Mouse (Mus musculus): ENCODE results near the gene Trex1.

Trex1 gene

DNA sequence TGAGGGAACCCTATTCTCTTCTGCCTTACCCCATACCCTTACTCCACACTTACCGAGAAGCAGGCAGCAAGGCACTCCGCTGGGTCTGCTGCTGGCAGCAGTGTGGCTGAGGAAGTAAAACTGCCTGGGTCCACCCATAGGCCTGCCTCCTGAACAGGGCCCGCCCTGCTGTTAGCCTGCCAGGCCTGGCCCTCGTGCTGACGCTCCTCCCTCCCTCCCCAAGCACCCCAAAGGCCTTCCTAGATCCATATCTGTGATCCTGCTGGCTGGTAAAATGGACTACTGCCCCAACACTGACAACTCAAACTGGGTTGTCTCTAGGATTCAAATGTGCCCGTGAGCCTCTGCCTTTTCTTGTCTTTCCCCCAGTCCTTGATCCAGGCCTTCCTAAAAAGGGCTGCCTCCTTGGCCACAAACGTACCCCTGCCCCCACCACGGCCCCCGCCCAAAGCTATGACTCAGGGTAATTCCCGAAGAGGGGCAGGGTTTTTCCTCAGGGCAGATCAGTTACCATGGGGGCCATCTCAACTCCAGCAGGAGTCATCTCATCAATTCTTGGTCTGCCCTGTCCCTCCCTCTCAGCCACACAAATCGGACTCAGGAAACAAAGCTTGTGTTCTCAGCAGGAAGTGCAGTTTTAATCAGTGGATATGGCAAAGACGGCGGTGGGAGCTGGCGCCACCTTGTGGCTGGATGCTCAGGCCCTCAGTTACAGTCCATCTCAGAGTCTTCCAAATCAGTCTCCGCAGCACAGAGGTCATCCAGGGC is at the start of gene Trex1:
Gene Trex1, minus strand, starts transcription at position 599 of the 768 bp plus-strand sequence.
- DNase-seq: peak; percentile 91

- no peak for DNase-seq
Observed at GRCm38 (mm10) chr9:109107341-109107740, 47.8 kb upstream of the Trex1 start.

DNA sequence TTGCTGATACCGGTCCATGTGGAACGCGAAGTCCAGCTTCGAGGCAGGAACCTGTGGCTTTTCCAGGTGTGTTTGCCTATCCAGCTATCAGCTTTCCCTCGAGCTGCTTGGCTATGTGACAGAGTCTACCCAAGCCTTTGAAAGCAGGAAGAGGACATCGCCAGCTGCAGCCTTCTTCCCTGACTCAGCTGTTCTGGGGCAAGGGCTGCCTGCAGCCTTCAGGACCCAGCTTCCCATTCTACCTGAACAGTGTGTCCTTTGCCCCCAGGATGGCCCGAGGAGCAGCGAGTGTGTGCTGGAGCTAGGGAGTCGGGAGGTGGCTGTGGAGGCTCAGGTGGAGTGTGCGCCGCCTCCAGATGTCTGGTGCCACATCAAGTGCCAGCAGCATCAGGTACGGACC is 46.1 kb upstream of the Trex1 start:
- DNase-seq: no peak

GRCm38 (mm10) chr9:109105011-109105410 is 45.5 kb upstream of the Trex1 start:
- DNase-seq: no peak

DNA sequence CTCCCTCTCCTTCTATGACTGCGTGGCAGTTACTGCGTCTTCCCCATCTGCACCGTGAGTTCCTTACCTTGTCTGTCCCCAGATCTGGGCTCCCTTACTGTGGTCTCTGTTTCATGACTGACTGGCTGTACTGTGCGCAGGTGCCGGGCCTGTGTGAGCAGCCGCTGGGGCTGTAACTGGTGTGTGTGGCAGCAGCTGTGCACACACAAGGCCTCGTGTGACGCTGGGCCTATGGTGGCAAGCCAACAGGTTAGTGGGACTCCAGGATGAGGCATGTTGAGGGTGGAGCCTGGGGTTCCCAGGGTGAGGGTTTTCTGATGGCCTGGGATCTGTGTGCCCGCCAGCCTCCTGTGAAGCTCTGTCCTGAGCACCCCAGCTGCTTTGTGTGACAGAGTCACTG is 44.5 kb upstream of the Trex1 start:
- no peak for DNase-seq

- DNase-seq: no peak
Observed at GRCm38 (mm10) chr9:109103250-109103649, 43.7 kb upstream of the Trex1 start.

- no peak for DNase-seq
Observed at GRCm38 (mm10) chr9:109102541-109102940, 43.0 kb upstream of the Trex1 start.

DNA sequence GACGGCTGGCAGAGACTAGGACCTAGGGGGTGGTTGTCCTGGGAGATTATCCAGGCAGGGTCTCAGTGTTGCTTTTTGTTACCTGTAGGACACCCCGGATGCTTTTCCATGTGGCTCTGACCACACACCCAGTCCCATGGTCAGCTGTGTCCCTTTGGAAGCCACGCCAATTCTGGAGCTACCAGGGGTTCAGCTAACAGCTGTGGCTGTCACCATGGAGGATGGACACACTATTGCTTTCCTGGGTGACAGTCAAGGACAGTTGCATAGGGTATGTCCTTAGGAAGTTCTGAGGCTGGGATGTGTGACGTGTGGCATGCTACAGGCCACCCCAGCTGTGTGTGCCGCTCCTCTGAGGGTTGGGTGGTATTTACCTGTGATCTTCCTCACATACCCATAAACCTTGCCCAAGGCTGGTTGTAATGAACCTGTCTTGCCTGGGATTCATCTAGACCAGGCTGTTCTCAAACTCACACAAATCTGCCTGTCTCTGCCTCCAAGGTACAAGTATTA is 42.5 kb upstream of the Trex1 start:
- DNase-seq: no peak

GRCm38 (mm10) chr9:109100307-109100928 is 40.9 kb upstream of the Trex1 start:
- no peak for DNase-seq

GRCm38 (mm10) chr9:109098969-109099368 is 39.4 kb upstream of the Trex1 start:
- DNase-seq: no peak

DNA sequence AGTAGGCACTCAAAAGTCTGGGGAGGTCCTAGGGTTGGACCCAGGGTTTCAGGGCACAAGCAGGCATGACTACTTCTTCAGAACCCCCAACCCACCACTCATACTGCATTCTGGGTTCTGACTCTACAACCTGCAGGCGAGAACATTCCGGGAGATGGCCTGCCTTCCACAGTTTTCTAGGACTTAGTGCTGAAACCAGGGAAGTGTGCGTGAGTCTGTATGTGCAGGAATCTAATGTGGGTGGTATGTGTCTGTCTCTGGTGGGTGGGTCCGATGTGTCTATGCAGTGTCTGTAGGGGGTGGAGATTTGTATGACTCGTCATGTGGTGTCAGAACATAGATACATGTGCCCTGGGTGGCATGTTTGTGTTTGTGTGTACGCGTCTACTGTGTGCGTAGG is 38.8 kb upstream of the Trex1 start:
- no peak for DNase-seq

- no peak for DNase-seq
Observed at GRCm38 (mm10) chr9:109097831-109098230, 38.3 kb upstream of the Trex1 start.

- DNase-seq: no peak
Observed at GRCm38 (mm10) chr9:109097291-109097690, 37.8 kb upstream of the Trex1 start.

DNA sequence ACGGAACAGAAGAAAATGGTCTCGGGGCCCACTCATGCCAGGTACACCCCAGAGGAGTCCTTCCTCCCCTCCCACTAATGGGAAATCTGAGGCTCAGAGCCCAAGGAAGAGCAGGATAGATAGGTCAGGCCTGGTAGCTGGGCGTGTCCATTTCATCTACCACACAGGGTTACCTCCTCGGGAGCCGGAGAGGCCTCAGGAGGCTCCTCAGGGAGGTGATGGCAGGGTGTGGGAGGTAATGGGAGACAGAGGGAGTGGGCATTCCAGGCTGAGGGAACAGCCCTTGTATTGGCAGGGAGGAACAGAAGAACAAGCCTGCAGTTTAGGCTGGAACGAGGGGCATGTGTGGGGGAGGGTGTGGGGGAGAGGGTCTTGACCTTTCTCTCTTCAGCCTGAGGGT is 37.3 kb upstream of the Trex1 start:
- no peak for DNase-seq

DNA sequence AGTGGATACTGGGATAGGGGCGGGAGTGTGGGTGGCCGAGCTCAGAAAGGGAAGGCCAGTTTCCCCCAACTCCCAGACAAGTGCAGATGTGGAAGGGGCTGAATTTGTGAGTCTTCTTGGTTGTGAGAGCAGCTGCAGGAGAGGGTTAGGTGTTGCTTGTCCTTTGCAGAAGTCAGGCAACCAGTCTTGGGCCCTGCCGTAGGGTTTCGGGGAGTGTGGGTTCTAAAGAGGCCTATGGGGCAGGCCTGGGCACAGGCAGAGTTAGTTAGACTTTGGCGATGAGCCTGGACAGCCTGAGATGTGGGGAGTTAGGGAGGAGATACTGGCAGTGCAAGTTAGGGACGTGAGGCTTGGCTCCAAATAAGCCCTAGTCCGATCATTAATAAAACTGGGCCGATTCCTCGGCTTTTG is 36.7 kb upstream of the Trex1 start:
- no peak for DNase-seq

DNA sequence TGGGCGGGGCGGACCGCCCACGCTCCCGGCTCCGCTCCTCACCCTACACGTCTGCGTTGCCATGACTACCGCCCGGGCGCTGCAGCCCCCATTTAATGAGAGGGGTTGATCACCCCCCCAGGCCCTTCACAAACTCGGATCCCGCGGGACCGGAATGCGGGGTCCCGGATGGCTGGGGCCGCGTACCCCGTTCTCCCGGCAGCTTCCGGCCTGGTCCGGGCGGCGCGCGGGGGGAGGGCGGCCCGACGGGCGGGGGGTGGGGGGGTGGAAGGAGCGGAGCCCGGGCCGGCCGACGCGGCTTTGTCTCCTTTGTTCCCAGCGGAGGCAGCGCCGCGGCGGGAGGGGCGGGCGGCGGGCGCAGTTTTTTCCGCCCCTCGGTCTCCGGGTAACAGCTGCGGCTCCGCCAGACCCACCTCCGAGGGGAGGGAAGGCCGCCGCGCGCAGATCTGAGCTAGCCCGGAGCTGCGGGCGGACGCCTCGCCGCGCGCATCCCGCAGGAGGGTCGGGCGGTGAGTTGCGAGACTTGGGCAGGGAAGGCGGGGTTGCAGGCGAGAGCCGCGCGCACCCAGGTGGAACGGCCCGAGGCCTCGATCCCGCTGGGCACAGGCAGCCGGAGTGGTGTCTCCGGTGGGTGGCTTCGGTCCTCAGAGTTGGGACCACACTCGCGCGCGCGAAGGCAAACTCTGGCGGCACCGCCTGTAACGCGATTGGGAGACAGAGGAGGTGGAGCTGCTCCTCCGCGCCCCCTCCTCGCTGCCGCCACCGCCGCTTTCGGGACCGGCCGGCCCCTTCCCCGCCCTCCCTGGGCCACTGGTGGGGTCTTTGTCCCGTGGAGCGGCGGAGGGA is 35.8 kb upstream of the Trex1 start, which contains the start of gene Plxnb1:
Gene Plxnb1, plus strand, starts transcription at position 253 of the 846 bp plus-strand sequence.
- DNase-seq: peak; percentile 48

- no peak for DNase-seq
Observed at GRCm38 (mm10) chr9:109094553-109095136, 35.1 kb upstream of the Trex1 start.

GRCm38 (mm10) chr9:109093786-109094552 is 34.4 kb upstream of the Trex1 start:
- no peak for DNase-seq

- no peak for DNase-seq
Observed at GRCm38 (mm10) chr9:109092799-109093198, 33.3 kb upstream of the Trex1 start.

- DNase-seq: no peak
Observed at GRCm38 (mm10) chr9:109091802-109092201, 32.3 kb upstream of the Trex1 start.

DNA sequence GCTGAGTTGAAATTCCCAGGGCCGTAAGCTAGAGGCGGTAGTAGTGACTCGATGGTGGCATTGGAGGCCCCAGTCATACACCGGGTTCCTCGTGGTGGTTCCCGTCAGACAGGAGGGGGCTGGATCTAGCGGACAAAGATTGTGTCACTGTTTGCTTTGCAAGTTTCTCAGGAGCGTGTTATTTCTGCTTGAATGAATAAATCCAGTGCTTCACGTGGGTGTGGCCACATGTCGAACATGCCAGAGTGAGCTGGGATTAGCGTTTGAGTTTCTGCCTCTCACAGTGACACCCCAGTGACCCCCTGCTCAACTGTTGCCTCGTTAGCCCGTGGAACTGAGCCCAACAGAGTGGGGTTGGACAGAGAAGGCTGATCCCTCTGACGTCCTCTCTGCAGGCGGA is 30.9 kb upstream of the Trex1 start:
- DNase-seq: no peak

GRCm38 (mm10) chr9:109087987-109088386 is 28.5 kb upstream of the Trex1 start:
- peak; percentile 48 for DNase-seq

All from cerebellum, adult 9-10 months (tissue).